Mouse (Mus musculus) heart, embryonic 12.5 days (tissue): Measurements from ENCODE around the gene Pgk2. TPM values are rescaled to one million over a fixed set of nuclear protein-coding genes. Genes with fewer than 3 reads are reported as not detected.
"Not testable (repeated sequence)": the region's sequence is repeated elsewhere in the genome, so short reads cannot be mapped to it uniquely, and the experiment has no call there.

Source experiments
- ATAC-seq: fragments of 200-750 bp; cut with Nextera tagmentation; 2 replicates; pipeline ENCODE4 v1.8.0; 2017; ENCODE audit warnings: moderate TSS enrichment, moderate library complexity; ENCODE audit not compliant: insufficient number of reproducible peaks, low FRiP score
- H3K27ac ChIP-seq: fragments of 300-500 bp; sonication (generic); 2 replicates; pipeline ENCODE4 v1.5.1; 2016; ENCODE audit warnings: mild to moderate bottlenecking, moderate library complexity; ENCODE audit not compliant: poor library complexity, severe bottlenecking
- H3K27me3 ChIP-seq: fragments of 300-500 bp; sonication (generic); replicated peaks from 2 replicates; pipeline ENCODE4 v1.6.1; 2016; ENCODE audit warnings: mild to moderate bottlenecking, moderate library complexity
- H3K36me3 ChIP-seq: fragments of 300-500 bp; sonication (generic); 2 replicates; pipeline ENCODE4 v1.6.1; 2016; ENCODE audit warnings: mild to moderate bottlenecking, moderate library complexity
- H3K4me1 ChIP-seq: fragments of 300-500 bp; sonication (generic); replicated peaks from 2 replicates; pipeline ENCODE4 v1.6.1; 2016; ENCODE audit warnings: mild to moderate bottlenecking
- H3K4me2 ChIP-seq: fragments of 300-500 bp; sonication (generic); 2 replicates; pipeline ENCODE4 v1.6.1; 2016; ENCODE audit warnings: mild to moderate bottlenecking, moderate library complexity
- H3K4me3 ChIP-seq: fragments of 300-500 bp; sonication (generic); 2 replicates; pipeline ENCODE4 v1.5.1; 2016; ENCODE audit warnings: mild to moderate bottlenecking
- H3K9ac ChIP-seq: fragments of 300-500 bp; sonication (generic); 2 replicates; pipeline ENCODE4 v1.6.1; 2016; ENCODE audit warnings: mild to moderate bottlenecking, moderate library complexity
- H3K9me3 ChIP-seq: fragments of 300-500 bp; sonication (generic); replicated peaks from 2 replicates; pipeline ENCODE4 v1.6.1; 2016; ENCODE audit warnings: mild to moderate bottlenecking, moderate library complexity
- WGBS: fragments of 180-500 bp; shearing (Covaris S2); methylation state at CpG from one replicate; pipeline ENCODE4 v1.1.7; 2016; 5-methylcytosine and 5-hydroxymethylcytosine counted together
- polyA plus RNA-seq: library from polyadenylated mRNA; unstranded; fragments of >200 nt; fragmentation: Nextera tagmentation; extraction: Ambion mirVana; gene quantifications from 2 replicates; pipeline ENCODE4 v1.2.1, GENCODE M21; 2016

Pgk2 gene
- not detected in 2 replicates for polyA plus RNA-seq

DNA sequence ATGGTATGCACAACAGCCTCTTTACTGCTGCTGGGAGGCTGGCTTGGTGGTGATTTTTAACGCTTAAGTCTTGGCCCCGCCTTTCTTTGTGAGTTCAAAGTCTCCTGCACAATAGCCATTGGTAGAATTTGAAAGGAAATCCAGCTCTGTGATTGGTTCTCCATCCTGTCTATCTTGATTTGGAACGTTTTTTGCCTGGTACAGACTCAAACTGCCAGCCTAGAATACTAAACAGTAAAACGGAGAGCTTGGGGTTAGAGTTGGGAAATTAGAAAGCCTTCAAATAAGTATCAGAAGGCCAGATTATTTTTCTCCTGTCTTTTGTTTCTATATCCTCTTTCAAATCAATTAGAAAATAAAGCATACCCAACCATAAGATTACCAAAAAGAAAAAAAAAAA is at the start of gene Pgk2:
Gene Pgk2 (minus strand): TSS at position 101 of the 400 bp plus-strand sequence.
- no peaks in the 10 kb centered on the region for H3K4me1 ChIP-seq
- WGBS: 67% methylated on average over 4 of the region's 4 CpGs
- no peak for ATAC-seq
- H3K9ac ChIP-seq: no peak within 1 kb of the TSS
- no peaks in the 10 kb centered on the region for H3K27me3 ChIP-seq
- H3K36me3 ChIP-seq: no peaks in the 10 kb centered on the region
- no peaks in the 10 kb centered on the region for H3K9me3 ChIP-seq
- H3K4me3 ChIP-seq: no peak within 1 kb of the TSS
- H3K27ac ChIP-seq: no peak within 1 kb of the TSS
- no peak within 1 kb of the TSS for H3K4me2 ChIP-seq

DNA sequence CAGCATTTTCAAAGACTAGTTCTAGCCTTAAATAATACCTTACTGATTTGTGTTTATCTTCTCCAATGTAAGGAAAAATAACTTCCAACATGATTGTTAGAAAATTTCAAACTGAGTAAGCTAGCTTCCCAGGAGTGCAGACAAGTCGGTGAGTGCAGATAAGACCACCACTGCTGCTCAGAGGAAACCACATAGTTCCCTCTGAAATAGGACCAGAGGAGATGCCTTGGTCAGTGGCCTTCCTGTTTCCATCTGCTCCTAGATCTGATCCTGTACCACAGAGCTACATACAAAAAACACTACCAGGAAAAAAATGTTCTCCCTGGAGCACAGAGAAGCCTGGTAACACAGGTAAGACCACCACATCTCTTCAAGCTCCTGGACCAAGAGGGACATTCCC is 44.0 kb upstream of the Pgk2 start:
- Histone ChIP-seq H3K9me3 (no peaks in the 10 kb centered on the region), H3K27ac (no peak overlapping the region), H3K27me3 (no peaks in the 10 kb centered on the region), H3K9ac (no peak overlapping the region), H3K36me3 (no peaks in the 10 kb centered on the region), H3K4me2 (no peak overlapping the region), H3K4me1 (no peaks in the 10 kb centered on the region), H3K4me3 (no peak overlapping the region)
- ATAC-seq: no peak
- 53% methylated on average over 1 of the region's 1 CpGs for WGBS

DNA sequence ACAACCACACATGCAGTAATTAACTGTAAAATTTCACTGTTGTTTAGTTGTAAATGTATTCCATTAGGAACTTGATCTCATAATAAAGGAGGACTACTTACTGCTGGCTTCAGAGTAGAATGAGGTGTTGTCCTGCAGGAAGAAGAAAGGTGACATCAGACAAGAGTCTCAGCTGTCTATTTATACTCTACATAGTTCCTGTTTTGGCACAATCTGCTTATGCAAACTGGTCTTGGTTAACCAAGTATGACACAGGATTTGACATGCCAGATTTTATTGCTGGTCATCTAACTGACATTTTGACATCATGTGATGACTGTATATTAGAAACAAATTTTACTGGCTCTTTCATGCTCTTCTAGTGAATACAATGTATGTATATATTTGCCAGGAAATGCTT is 33.7 kb upstream of the Pgk2 start, which contains the start of gene Crisp3:
Gene Crisp3 (minus strand): TSS at position 154 of the 400 bp plus-strand sequence.
- no peaks in the 10 kb centered on the region for H3K4me1 ChIP-seq
- no peaks in the 10 kb centered on the region for H3K27me3 ChIP-seq
- H3K4me2 ChIP-seq: no peak within 1 kb of the TSS
- no peak within 1 kb of the TSS for H3K9ac ChIP-seq
- ATAC-seq: no peak
- no peaks in the 10 kb centered on the region for H3K9me3 ChIP-seq
- no peak within 1 kb of the TSS for H3K27ac ChIP-seq
- H3K4me3 ChIP-seq: no peak within 1 kb of the TSS
- H3K36me3 ChIP-seq: no peaks in the 10 kb centered on the region

DNA sequence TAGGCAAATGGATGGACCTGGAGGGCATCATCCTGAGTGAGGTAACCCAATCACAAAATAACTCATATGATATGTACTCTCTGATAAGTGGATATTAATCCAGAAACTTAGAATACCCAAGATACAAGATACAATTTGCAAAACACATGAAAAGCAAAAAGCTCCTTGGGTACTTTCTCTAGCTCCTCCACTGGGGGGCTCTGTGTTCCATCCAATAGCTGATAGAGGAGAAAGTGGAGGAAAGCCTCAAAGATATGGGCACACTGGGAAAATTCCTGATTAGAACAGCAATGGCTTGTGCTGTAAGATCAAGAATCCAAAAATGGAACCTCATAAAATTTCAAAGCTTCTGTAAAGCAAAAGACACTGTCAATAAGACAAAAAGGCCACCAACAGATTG is 6.6 kb downstream of the Pgk2 start:
- H3K4me2 ChIP-seq, H3K4me3 ChIP-seq, H3K4me1 ChIP-seq, H3K36me3 ChIP-seq, H3K9ac ChIP-seq, H3K9me3 ChIP-seq, H3K27me3 ChIP-seq, H3K27ac ChIP-seq, ATAC-seq: not testable (repeated sequence)

DNA sequence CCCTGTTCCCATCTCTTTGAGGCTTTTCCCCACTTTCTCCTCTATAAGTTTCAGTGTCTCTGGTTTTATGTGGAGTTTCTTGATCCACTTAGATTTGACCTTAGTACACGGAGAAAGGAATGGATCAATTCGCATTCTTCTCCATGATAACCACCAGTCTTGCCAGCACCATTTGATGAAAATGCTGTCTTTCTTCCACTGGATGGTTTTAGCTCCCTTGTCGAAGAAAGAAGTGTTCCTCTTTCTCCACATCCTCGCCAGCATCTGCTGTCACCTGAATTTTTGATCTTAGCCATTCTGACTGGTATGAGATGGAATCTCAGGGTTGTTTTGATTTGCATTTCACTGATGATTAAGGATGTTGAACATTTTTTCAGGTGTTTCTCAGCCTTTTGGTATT is 18.2 kb downstream of the Pgk2 start:
- not testable (repeated sequence) for H3K27ac ChIP-seq, H3K36me3 ChIP-seq, ATAC-seq, H3K4me3 ChIP-seq, H3K9ac ChIP-seq, H3K4me1 ChIP-seq, H3K27me3 ChIP-seq, H3K4me2 ChIP-seq, H3K9me3 ChIP-seq
- WGBS: 73% methylated on average over 4 of the region's 4 CpGs

DNA sequence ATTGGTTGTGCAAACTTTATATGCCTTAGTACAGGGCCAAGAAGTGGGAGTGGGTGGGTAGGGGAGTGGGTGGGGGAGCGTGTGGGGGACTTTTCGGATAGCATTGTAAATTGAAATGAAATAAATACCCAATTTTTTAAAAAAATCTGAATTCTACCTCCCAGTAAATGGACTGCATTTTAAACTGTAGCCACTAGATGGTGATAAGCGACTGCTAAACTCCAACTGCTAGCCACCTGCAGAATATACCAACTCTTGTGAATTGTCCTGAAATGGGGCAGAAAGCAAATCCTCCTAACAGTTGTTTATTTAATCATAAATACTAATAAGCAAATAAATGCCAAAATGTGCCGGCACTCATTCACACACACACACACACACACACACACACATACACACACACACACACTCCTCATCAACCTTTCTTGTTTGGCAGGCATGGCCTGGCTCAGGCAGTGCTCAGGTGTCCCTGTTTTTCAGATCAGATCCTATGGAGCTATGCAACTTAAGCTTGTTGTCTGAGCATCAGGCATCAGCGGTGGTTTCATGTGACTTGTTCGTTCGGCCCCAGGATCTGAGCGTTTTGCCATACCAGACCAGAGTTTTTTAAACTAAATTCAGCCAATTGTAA is 50.6 kb downstream of the Pgk2 start:
- H3K4me3 ChIP-seq, H3K9ac ChIP-seq, H3K9me3 ChIP-seq, H3K4me2 ChIP-seq, H3K27ac ChIP-seq, ATAC-seq, H3K27me3 ChIP-seq, H3K36me3 ChIP-seq, H3K4me1 ChIP-seq: not testable (repeated sequence)
- whole genome bisulfite sequencing: 47% methylated on average over 8 of the region's 8 CpGs

Other genes starting within 250 kb of the Pgk2 start
- not detected in 2 replicates for gene AC192777.2, start 113.2 kb downstream of the Pgk2 start, polyA plus RNA-seq
- not detected in 2 replicates for gene Crisp3, start 33.6 kb upstream of the Pgk2 start, polyA plus RNA-seq
- not detected in 2 replicates for gene Crisp1, start 110.6 kb upstream of the Pgk2 start, polyA plus RNA-seq